Mouse (Mus musculus) yolk sac, embryonic 10.5 days (tissue): Measurements from ENCODE around the gene Pdhx.

ENCODE experiments used
- DNase-seq: peaks from one replicate; pipeline ENCODE4 v3.0.0-alpha.2; 2017; ENCODE audit warnings: low spot score

The Pdhx gene

DNA sequence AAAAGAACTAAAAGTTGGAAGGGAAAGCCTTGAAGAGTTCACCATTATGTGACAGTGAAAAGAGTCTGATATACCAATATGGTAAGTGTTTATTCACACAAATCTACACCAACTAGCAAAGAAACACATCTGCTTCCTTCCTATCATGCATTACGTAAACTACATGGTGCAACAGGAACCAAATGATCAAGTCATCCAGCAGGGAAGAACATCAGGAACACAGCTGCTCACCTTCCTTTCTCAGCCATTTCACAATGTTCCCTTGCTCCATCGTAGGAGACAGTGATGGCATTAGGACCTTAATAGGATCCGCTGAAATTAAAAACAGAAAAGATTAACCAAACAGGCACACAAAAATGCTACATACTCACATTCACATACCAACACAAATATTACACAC lies 15.0 kb downstream of the Pdhx start:
- no peak for DNase-seq

GRCm38 (mm10) chr2:103055820-103056219 lies 17.5 kb downstream of the Pdhx start:
- DNase-seq, result no peak

DNA sequence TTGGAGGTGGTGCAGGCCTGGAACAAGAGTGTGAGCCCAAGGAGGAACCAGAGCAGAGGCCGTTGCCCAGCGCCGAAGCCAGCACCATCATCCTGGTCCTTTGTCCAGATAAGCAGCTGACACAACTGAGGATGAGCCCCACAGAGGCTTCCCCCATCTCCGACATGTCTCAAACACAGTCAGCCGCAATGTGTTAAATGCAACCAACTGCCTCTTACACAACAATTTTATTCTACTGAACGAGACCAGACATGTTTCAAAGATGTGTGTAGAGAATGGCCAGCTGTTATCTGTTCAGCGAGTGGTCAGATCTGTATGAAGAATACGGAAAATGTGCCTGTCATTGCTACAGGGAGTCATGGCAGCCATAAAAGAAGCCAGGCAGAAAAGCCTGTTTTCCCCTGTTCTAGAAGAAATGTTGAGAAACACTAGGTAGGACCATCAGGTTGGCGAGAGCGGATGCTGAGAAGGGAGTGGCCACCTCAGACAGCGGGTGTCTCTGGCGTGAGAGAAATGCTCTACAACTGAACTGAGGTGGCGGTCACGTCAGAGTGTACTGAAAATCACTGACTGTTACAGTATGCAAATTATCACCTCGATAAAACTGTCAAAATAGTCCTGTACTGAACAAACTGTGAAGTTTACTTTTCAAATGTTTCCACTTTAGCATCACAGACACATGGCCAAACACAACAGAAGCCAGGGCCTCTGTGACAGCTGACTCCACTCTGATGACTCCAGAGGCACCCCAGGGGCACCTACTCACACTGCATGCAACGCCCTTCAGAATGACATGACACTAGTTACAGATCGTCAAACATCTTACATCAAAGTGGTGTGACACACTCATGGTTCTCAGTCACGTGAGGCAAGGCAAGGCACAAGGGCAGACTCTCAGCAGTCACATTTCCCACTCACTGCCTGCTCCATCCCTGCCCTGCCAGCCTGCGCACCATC lies 21.1 kb downstream of the Pdhx start:
- no peak for DNase-seq

GRCm38 (mm10) chr2:103045286-103045685 lies 28.0 kb downstream of the Pdhx start:
- no peak for DNase-seq

- DNase-seq, result no peak
These were observed 32.4 kb downstream of the Pdhx start for GRCm38 (mm10) chr2:103040896-103041295.

- no peak for DNase-seq
These were observed 35.5 kb downstream of the Pdhx start for GRCm38 (mm10) chr2:103037831-103038230.

GRCm38 (mm10) chr2:103022728-103023127 lies 50.6 kb downstream of the Pdhx start:
- no peak for DNase-seq

DNA sequence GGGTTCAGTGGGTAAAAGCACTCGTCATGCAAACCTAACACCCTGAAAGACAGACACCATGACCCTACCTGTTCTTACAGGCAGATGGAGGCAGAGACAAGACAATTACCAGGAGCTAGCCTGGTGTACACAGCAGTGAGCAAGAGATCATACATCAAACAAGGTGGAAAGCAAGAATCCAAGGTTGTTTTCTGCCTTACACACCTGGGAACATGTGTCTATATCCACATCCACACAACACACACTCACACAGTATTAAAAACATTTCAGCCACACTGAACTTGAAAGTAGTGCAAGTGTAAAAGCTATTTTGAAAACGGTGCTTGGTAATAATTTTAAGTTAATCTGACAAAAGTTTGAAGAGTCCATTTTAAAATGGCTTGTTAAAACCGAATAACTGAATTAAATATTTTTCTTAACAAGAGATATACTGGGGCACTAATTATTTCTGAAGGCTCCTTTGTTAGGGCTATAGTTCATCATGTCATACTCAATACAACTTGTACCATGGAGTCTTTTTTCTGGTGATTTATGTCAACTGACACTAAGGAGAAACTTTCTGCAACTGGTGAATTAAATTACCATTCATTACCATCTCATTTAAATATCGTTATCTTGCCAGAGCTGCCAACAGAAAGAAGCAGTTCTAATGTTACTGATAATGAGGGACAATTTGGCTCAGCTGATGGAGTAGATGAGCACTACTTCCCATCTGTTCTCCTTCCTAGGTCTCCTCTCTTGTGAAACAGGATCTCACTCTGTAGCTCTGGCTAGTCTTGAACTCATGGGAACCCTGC lies 52.9 kb downstream of the Pdhx start:
- no peak for DNase-seq

GRCm38 (mm10) chr2:103018817-103019494 lies 54.4 kb downstream of the Pdhx start:
- no peak for DNase-seq

DNA sequence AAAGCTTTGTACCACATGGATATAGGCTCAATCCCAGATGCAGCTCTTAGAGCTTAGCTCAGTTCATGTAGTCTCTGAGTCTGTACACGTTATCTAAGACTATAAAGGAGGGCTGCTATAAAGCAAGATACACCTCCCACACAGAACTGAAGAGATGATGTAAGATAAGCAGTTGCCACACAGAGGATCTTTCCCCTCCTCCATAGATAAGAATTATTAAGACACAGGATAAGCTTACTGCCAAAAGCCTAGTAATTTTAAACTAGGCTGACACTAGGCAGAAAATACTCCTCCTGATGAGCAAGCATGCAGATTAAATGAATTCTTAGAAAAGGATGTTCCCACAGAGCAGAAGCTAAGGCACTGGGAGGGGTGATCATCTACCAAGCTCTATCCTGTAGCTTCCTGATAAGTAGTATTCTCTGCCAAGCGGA lies 55.9 kb downstream of the Pdhx start:
- DNase-seq, result no peak

- DNase-seq, result no peak
These were observed 57.2 kb downstream of the Pdhx start for GRCm38 (mm10) chr2:103016089-103016488.

- DNase-seq, result no peak
These were observed 60.3 kb downstream of the Pdhx start for GRCm38 (mm10) chr2:103012782-103013575.

DNA sequence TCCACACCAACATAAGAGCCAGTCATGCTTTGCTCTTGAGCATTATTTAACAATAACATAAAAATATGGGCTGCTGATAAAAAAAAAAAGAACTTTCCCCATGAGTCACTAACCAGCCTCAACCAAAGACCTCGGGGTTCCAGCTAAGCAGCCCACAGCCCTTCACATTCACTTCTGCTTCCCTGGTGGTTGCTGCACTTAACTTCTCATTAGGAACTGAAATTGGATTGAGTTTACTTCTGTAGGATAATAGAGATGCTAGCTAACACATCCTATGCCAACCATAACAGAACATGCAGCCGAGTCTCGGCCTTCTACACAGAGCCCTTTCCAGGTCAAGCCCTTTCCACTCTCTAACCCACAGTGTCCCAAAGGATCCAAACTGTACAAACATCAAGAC lies 65.1 kb downstream of the Pdhx start:
- DNase-seq, result no peak

DNA sequence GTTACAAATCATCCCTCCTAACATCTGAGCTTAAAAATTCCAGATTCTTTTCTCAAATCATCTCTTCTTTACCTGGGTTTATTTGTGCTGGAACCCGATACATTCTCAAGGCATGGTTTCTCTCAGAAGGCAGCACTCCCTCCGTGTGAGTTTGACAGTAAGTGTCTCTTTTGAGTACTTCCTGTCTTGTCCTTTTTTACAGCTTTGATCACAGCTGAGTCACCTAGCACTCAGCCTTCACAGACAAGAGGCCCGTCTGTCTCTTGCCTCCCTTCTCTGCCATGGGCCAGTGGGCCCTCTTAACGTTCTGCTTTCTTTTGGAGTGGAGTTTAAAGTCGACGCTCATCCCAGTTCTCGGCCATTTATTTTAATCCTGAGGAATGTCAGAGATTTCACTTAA lies 68.7 kb downstream of the Pdhx start:
- no peak for DNase-seq

- no peak for DNase-seq
These were observed 74.1 kb downstream of the Pdhx start for GRCm38 (mm10) chr2:102999153-102999575.

DNA sequence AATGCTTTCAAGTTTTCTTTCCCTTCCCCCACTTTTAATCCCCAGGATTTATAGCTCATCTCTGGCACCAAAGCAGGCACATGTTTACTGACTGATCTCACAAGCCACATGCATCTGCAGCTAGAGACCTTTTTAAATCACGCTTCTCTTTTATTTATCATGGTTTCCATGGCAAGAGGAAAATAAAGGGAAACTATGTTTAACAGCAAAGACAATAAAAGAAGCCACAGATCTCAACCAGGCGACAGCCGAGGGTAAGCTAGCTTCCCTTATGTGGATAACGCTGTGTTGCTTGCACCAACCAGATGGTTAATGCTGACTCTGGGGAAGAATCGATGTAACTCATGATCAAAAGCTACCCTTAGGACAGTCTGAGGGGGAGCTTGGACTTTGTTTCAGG lies 75.0 kb downstream of the Pdhx start:
- DNase-seq, result no peak

DNA sequence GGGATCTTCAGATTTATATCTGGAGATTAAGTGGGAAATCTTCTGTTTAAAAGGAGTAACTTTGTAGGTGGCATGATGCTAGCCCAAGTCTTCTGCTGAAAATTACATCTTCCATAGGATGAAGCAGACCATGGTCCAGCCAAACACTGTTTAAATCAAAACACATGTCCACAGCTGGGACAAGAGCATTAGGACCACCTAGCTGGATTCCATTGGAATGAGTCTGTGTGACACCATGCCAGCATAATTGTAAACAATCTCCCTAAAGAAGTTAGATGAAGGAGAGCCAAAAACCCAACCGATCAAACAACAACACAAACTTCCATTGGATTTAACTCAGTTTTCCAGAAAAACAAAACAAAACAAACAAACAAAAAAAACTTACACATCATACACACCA lies 75.4 kb downstream of the Pdhx start:
- DNase-seq, result no peak

- no peak for DNase-seq
These were observed 79.3 kb downstream of the Pdhx start for GRCm38 (mm10) chr2:102993841-102994607.

DNA sequence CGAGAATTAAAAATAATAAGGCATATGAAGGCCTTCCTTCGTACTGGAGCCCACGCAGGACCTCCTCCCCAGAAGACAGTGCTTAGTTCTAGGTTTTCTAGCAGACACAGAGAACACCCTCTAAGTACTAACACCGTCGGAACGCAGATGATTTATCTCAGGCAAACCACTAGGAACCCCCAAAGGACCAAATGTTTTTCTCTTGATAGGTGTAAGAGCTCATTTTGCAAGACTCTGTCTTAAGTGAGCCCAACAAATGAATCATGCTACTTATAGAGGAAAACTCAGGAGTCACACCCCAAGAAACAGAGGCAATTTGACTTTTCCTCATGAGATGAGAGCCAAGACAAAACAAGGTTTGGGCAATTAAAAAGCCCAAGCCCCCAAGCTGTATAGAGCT lies 80.9 kb downstream of the Pdhx start:
- DNase-seq, result no peak

- no peak for DNase-seq
These were observed 83.0 kb downstream of the Pdhx start for GRCm38 (mm10) chr2:102990301-102990702.

DNA sequence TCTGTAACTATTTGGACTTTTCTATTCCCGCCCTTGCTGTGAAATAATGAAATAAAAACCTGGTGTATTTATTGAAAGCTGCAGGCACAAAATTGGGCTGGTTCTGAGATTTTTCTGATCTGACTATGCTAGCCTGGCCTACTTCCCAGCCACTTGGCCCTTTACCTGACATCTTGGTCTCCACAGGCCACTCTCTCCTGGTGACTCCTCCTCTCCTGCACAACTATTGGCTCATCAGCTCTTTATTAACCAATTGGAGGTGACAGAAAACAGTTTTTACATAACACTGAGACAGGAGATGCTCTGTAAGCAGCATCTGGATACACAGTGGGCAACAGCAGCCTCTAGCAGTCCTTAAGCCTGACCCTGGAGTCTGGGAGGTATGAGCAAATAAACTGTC lies 83.9 kb downstream of the Pdhx start:
- no peak for DNase-seq
